Mouse (Mus musculus): ENCODE data around the gene Abcb6.

- TF ChIP-seq CTCF (IDR thresholded peaks at IDR 0.05; ENCODE audit: low read depth) (no peak), EP300 (IDR thresholded peaks at IDR 0.05; ENCODE audit: low read depth) (peak; percentile 33; the same call in 1 of the 2 replicates)
Measured at GRCm38 (mm10) chr1:75210136-75211087, 30.2 kb upstream of the Abcb6 start, which contains the start of the genes Glb1l and Stk16.
